Mouse (Mus musculus) spleen, adult 2 months (tissue): Measurements from ENCODE around the gene Shank2.

Source experiments
- CTCF ChIP-seq: fragments of 200-500 bp; IDR thresholded peaks from 2 replicates; pipeline ENCODE4 v1.5.1; 2011; ENCODE audit warnings: mild to moderate bottlenecking, inconsistent platforms; ENCODE audit not compliant: insufficient read depth, insufficient read length, insufficient replicate concordance; ENCODE audit errors: extremely low read depth
- POLR2A ChIP-seq: fragments of 200-500 bp; IDR thresholded peaks from 2 replicates; pipeline ENCODE4 v1.6.1; 2011; ENCODE audit warnings: low read depth, low read length, inconsistent platforms

- TF ChIP-seq CTCF (no peak), POLR2A (no peak)
Measured at GRCm38 (mm10) chr7:144462577-144462976, 460.8 kb downstream of the Shank2 start.
